Mouse (Mus musculus) midbrain, embryonic 11.5 days (tissue): ENCODE measurements at regions not wholly inside any gene's neighbourhood (a gene's known extent, or its start where the extent isn't known, plus 50 kb on each side); places are given as distances from the start of the nearest gene placed in this dataset.

Experiments used
- ATAC-seq: fragments of 200-750 bp; cut with Nextera tagmentation; 2 replicates; pipeline ENCODE4 v1.8.0; 2017; ENCODE audit warnings: moderate TSS enrichment, moderate library complexity; ENCODE audit not compliant: low FRiP score
- DNase-seq: peaks from one replicate; pipeline ENCODE4 v3.0.0; 2015; ENCODE audit warnings: low spot score; ENCODE audit errors: missing footprints
- H3K27ac ChIP-seq: fragments of 300-500 bp; sonication (generic); 2 replicates; pipeline ENCODE4 v1.5.1; 2014; ENCODE audit warnings: low read depth, low read length
- H3K27me3 ChIP-seq: fragments of 300-500 bp; sonication (generic); 2 replicates; pipeline ENCODE4 v1.6.1; 2014; ENCODE audit warnings: mild to moderate bottlenecking, low read length, moderate library complexity, mixed read lengths; ENCODE audit not compliant: control insufficient read depth, insufficient read depth
- H3K36me3 ChIP-seq: fragments of 300-500 bp; sonication (generic); 2 replicates; pipeline ENCODE4 v1.6.1; 2014; ENCODE audit warnings: mild to moderate bottlenecking, low read length, moderate library complexity, mixed read lengths; ENCODE audit not compliant: control insufficient read depth, insufficient read depth
- H3K4me1 ChIP-seq: fragments of 300-500 bp; sonication (generic); 2 replicates; pipeline ENCODE4 v1.6.1; 2014; ENCODE audit warnings: low read length; ENCODE audit not compliant: control insufficient read depth, insufficient read depth
- H3K4me2 ChIP-seq: fragments of 300-500 bp; sonication (generic); 2 replicates; pipeline ENCODE4 v1.6.1; 2014; ENCODE audit warnings: mild to moderate bottlenecking, moderate library complexity
- H3K4me3 ChIP-seq: fragments of 300-500 bp; sonication (generic); 2 replicates; pipeline ENCODE4 v1.5.1; 2014; ENCODE audit warnings: low read depth, low read length
- H3K9ac ChIP-seq: fragments of 300-500 bp; sonication (generic); 2 replicates; pipeline ENCODE4 v1.6.1; 2014; ENCODE audit warnings: low read length
- H3K9me3 ChIP-seq: fragments of 300-500 bp; sonication (generic); 2 replicates; pipeline ENCODE4 v1.6.1; 2016; ENCODE audit warnings: low read length; ENCODE audit not compliant: control insufficient read depth
- WGBS: fragments of 180-500 bp; shearing (Covaris S2); extraction: QIAGEN DNeasy Blood & Tissue Kit; methylation state at CpG from one replicate; pipeline ENCODE4 v1.1.7; 2014; 5-methylcytosine and 5-hydroxymethylcytosine counted together

DNA sequence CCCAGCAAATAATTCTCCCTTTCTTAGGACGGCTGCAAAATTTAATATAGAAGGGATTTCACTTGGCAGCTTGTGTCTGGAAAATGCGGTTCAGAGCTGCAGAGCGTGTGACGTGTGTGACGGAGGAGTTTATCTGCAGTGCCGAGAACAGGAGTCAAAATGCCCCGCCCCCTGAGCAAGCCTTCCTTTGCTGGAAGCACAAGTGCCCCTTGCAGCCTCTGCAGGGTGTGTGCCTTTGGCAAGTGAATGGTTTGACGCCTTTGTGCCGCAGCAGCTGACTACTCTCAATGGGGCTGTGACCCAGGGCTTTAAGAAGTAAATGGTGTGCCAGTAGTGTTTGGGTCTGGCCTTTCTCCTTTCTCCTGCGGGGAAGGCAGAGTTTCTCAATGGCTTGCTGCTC is 185.0 kb downstream of the Med10 start:
- H3K4me1 ChIP-seq: peaks cover 7% of the 10 kb centered on the region
- H3K9me3 ChIP-seq: no peaks in the 10 kb centered on the region
- 18% methylated on average over 10 of the region's 10 CpGs for WGBS
- H3K27ac ChIP-seq: no peak overlapping the region
- DNase-seq: no peak
- H3K27me3 ChIP-seq: no peaks in the 10 kb centered on the region
- H3K4me2 ChIP-seq: peak overlapping the region; percentile 9; the same call in 1 of the 2 replicates
- ATAC-seq: peak; percentile 64
- H3K36me3 ChIP-seq: no peaks in the 10 kb centered on the region
- H3K9ac ChIP-seq: no peak overlapping the region
- H3K4me3 ChIP-seq: no peak overlapping the region

DNA sequence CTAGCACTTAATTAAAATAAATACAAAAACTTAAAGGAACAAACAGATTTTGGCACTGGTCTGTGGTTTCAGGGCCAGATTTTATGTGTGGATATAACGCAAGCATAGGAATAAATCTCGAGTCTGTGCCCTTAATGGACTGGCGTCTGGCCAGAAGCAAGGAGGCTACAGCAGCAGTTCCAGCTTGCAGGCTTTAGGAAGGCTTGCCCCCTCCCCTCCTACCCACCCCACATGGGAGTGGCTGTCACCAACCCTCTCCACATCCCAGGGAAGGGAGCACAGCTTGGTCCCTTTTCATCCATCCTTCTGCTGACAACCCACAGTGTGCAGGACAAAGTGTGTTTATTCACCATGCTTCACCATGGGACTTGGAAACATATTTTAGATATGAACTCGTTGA is 186.1 kb downstream of the Med10 start:
- DNase-seq (no peak), ATAC-seq (no peak)
- Histone ChIP-seq H3K27ac (no peak overlapping the region), H3K27me3 (no peaks in the 10 kb centered on the region), H3K4me1 (peaks cover 7% of the 10 kb centered on the region), H3K9ac (no peak overlapping the region), H3K4me2 (no peak overlapping the region), H3K4me3 (no peak overlapping the region), H3K9me3 (no peaks in the 10 kb centered on the region), H3K36me3 (no peaks in the 10 kb centered on the region)
- WGBS: 67% methylated on average over 4 of the region's 4 CpGs

DNA sequence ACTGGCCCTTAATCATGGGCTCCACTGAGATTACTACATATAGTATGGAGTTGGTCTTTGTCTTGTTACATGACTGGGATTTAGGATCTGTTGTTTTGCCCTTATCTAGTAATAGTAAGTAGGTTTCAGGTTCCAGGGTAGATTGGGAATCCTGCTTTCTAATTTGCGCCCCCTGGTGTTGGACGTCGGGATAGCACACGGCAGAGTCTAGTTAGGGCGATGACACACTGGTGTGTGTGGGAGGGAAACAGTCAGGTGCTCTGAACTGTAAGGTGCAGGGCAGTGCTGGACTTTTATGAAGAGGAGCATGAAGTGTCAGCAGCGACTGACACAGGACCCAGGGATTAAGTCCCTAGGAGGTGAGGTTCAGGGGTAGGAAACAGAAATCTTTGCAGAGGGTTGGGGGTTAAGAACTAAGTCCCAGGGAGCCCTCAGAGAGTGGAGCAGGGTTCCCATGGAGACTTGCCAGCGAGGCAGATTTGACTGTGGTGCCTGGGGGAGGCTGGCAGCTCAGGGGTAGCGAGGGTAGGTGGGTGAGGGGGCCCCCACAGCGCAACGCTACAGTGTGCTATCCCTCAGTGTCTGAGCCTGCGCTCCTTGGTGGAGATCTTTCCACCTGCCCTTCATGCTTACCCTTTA is 189.2 kb downstream of the Med10 start:
- DNase-seq (peak; percentile 97), ATAC-seq (peak; percentile 39; the same call in 1 of the 2 replicates)
- H3K4me3 ChIP-seq: no peak overlapping the region
- H3K4me2 ChIP-seq: no peak overlapping the region
- no peak overlapping the region for H3K27ac ChIP-seq
- peaks cover 7% of the 10 kb centered on the region for H3K4me1 ChIP-seq
- WGBS: 24% methylated on average over 11 of the region's 11 CpGs
- H3K9ac ChIP-seq: no peak overlapping the region
- no peaks in the 10 kb centered on the region for H3K27me3 ChIP-seq
- no peaks in the 10 kb centered on the region for H3K36me3 ChIP-seq
- no peaks in the 10 kb centered on the region for H3K9me3 ChIP-seq

DNA sequence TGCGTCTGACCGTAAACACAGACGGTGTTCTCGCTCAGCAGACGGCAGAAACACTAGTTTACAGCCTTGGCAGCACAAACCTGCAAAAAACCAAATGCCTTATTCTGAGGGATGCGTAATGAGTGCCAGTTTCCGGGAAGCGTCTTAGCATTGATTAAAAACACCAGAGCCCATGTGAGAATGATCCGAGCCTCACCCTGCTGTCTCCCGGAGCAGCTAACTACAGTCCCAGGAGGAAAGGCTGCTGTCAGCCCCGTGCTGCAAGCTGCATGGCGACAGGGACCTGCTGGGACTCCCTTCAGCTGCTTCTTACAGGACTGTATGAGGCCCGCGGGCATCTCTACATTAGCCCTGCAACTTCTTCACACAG is 189.7 kb downstream of the Med10 start:
- DNase-seq (no peak), ATAC-seq (no peak)
- no peak overlapping the region for H3K27ac ChIP-seq
- no peaks in the 10 kb centered on the region for H3K9me3 ChIP-seq
- 65% methylated on average over 14 of the region's 14 CpGs for WGBS
- H3K27me3 ChIP-seq: no peaks in the 10 kb centered on the region
- H3K4me1 ChIP-seq: peaks cover 7% of the 10 kb centered on the region
- H3K4me2 ChIP-seq: no peak overlapping the region
- no peak overlapping the region for H3K4me3 ChIP-seq
- H3K9ac ChIP-seq: no peak overlapping the region
- H3K36me3 ChIP-seq: no peaks in the 10 kb centered on the region

DNA sequence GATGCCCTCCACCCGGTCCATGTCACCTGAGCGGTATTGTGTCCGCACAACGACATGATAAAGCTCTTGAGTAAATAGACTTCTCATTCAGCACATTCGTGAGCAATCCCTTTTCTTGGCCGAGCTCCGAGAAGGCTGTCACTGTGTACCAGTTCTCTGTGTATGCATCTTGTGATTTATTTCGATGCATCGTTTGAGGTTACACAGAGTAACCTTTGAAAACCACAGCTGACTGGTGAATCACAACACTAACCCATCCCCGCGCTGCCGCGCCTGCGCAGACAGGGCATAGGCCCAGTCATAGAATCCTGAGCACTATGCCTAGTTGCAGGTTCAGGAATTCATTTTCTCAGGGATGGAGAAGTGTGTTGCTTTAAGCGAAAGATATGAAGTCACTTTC is 201.4 kb downstream of the Med10 start:
- no peak for DNase-seq
- H3K4me3 ChIP-seq: no peak overlapping the region
- 90% methylated on average over 15 of the region's 15 CpGs for WGBS
- H3K27ac ChIP-seq: no peak overlapping the region
- no peaks in the 10 kb centered on the region for H3K9me3 ChIP-seq
- no peaks in the 10 kb centered on the region for H3K4me1 ChIP-seq
- no peaks in the 10 kb centered on the region for H3K27me3 ChIP-seq
- no peak for ATAC-seq
- no peak overlapping the region for H3K4me2 ChIP-seq
- H3K36me3 ChIP-seq: no peaks in the 10 kb centered on the region
- H3K9ac ChIP-seq: no peak overlapping the region

DNA sequence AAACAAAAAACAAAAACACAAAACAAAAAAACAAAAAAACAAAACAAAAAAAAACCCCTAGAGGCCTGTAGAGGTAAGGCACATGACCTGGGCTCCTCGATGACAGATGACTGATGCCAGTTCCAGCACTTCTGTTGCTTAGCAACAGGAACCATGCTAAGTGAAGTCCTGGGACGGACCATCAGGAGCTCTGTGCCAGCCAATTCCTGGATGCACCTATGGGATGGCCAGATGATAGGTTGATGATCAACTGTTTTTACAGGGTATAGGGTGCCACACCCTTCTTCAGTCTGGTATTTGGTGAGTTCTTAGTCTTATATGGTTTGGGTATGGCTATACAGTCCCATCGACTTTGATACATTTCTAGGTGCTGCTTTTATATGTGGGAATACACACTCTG is 209.9 kb downstream of the Med10 start:
- WGBS: 39% methylated on average over 3 of the region's 3 CpGs
- no peak for ATAC-seq
- no peak for DNase-seq
- Histone ChIP-seq H3K4me3 (no peak overlapping the region), H3K36me3 (no peaks in the 10 kb centered on the region), H3K27me3 (no peaks in the 10 kb centered on the region), H3K27ac (no peak overlapping the region), H3K9ac (no peak overlapping the region), H3K4me2 (no peak overlapping the region), H3K4me1 (no peaks in the 10 kb centered on the region), H3K9me3 (no peaks in the 10 kb centered on the region)

DNA sequence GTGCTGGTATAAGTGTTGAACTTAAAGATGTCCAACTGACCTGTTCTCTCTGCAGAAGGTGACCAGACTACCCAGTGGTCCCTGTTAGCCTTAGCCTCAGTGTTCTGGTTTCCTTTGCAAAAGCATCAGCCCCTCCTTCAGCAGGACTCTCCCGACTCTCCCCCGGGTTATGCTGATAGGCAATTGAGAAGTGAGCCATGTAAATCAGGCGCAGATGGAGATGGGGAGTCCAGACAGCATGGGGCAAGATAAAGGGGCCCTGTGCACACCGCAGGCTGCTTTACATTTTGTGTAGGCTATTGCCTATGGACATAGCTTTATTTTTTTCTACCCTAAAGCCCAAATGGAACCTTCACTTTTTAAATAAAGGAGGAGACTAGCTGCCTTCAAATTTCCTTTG is 213.0 kb downstream of the Med10 start:
- no peak overlapping the region for H3K9ac ChIP-seq
- no peaks in the 10 kb centered on the region for H3K27me3 ChIP-seq
- no peak overlapping the region for H3K27ac ChIP-seq
- H3K4me2 ChIP-seq: no peak overlapping the region
- no peaks in the 10 kb centered on the region for H3K9me3 ChIP-seq
- no peaks in the 10 kb centered on the region; the same call in 1 of the 2 replicates for H3K4me1 ChIP-seq
- H3K4me3 ChIP-seq: no peak overlapping the region
- H3K36me3 ChIP-seq: no peaks in the 10 kb centered on the region
- no peak for ATAC-seq
- 64% methylated on average over 4 of the region's 4 CpGs for WGBS
- no peak for DNase-seq

DNA sequence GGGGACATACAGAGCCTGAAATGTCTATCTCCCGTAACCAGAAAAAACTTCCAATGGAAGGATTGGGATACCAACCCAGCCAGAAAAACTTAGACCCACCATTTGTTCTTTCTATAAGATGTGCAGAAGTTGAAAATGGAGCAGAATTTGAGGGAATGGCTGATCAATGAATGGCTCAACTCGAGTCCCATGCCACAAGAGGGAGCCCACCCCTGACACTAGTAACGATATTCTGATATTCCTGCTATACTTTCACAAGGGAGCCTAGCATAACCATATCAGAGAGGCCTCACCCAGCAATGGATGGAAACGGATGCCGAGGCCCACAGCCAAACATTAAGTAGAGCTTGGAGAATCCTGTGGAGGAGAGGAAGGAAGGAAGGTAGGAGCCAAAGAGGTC is 215.3 kb downstream of the Med10 start:
- Histone ChIP-seq H3K27me3 (no peaks in the 10 kb centered on the region), H3K4me1 (peaks cover 2% of the 10 kb centered on the region; the same call in 1 of the 2 replicates), H3K4me3 (no peak overlapping the region), H3K27ac (no peak overlapping the region), H3K36me3 (no peaks in the 10 kb centered on the region), H3K4me2 (no peak overlapping the region), H3K9ac (no peak overlapping the region), H3K9me3 (no peaks in the 10 kb centered on the region)
- ATAC-seq: no peak
- 82% methylated on average over 5 of the region's 5 CpGs for WGBS
- no peak for DNase-seq

DNA sequence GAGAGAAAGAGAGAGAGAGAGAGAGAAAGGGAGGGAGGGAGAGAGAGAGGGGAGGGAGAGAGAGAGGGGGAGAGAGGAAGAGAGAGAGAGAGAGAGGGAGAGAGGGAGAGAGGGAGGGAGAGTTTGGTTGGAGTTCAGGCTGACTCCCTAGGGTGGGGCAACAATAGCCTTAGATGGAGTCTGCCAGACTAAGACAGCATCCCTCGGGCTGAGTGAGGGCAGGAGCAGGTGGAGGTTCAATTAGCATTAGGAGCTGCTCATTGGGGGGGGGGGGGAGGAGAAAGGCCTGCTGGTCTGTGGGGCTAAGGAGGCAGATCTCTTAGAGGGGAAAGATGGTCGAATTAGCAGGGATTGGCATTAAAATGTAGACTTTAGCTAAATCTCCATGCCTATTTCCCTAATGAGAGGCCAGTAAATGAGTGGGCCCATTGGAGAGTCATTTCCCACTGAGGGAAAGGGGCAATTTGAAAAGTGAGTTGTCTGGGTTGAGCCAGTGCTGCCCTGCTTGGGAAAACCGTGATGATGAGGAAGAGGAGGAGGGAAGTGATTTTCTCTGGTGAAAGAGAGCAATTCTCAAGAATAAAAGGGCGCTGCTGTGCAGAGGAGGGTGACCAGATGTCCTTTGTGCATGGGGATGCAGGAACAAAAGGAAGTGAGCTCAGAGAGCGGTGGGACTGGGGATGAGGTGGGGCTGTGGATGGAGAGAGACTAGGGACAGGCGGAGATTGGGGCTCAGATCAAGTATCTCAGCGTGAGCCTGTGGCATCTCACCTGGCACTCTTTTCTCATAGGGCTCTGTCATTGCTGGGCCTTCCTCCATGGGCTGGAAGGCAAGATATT is 218.0 kb downstream of the Med10 start:
- Histone ChIP-seq H3K27me3 (no peaks in the 10 kb centered on the region), H3K9ac (no peak overlapping the region), H3K9me3 (no peaks in the 10 kb centered on the region), H3K4me3 (no peak overlapping the region), H3K27ac (0 out of 2 replicates have a peak overlapping the region, but pooled peaks have one; percentile 11), H3K4me2 (no peak overlapping the region), H3K4me1 (peaks cover 2% of the 10 kb centered on the region; the same call in 1 of the 2 replicates), H3K36me3 (no peaks in the 10 kb centered on the region)
- ATAC-seq (peak; percentile 67; the same call in 1 of the 2 replicates), DNase-seq (peak; percentile 87)
- WGBS: 12% methylated on average over 7 of the region's 7 CpGs
